Mouse (Mus musculus): Measurements from ENCODE around the gene Fpr2. TPM values are rescaled to one million over a fixed set of nuclear protein-coding genes. Genes with fewer than 3 reads are reported as not detected.
"Not testable (repeated sequence)": the region's sequence is repeated elsewhere in the genome, so short reads cannot be mapped to it uniquely, and the experiment has no call there.

The Fpr2 gene
- polyA plus RNA-seq, 1 experiment, result not detected

DNA sequence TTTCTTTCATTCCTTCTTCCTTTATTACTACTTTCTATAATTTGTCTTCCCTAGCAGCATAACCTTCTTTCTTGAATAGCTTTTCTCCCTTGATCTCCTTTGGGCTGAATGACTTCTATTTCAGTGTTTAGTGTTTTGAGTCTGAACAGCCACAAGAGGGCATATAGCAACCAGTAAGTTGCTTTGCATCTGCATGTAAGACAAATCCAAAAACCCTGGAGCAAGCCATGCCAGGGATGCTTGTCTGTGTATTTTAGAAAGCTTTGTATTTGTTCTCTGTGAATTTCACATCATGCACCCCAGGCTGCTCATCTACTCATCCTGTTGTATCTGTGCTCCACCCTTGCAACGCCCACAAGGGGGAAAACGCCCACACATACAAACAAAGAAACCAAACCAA, 11.6 kb downstream of the Fpr2 start:
- H3K9me3 ChIP-seq (replicated peaks; ENCODE audit: control insufficient read depth, insufficient read depth, low read length, poor library complexity, severe bottlenecking), result no peaks in the 10 kb centered on the region
- no peaks in the 10 kb centered on the region for H3K4me1 ChIP-seq (ENCODE audit: control insufficient read depth, insufficient read depth, low read length)
- H3K36me3 ChIP-seq (ENCODE audit: control insufficient read depth, insufficient read depth, low read length, poor library complexity, severe bottlenecking), result no peaks in the 10 kb centered on the region
- H3K9ac ChIP-seq (ENCODE audit: low read depth, poor library complexity, severe bottlenecking), result no peak overlapping the region
- TF ChIP-seq POLR2A (IDR thresholded peaks at IDR 0.05; ENCODE audit: insufficient read depth, low read length) (no peak), CTCF (IDR thresholded peaks at IDR 0.05; ENCODE audit: low read depth, low read length) (peak; percentile 12)
- H3K27ac ChIP-seq (ENCODE audit: insufficient read depth, low read length), result no peak overlapping the region
- H3K4me3 ChIP-seq (ENCODE audit: low read depth, low read length), result no peak overlapping the region
- no peaks in the 10 kb centered on the region; the same call in 1 of the 2 replicates for H3K27me3 ChIP-seq (ENCODE audit: control insufficient read depth, insufficient read depth, low read length, poor library complexity, severe bottlenecking)

DNA sequence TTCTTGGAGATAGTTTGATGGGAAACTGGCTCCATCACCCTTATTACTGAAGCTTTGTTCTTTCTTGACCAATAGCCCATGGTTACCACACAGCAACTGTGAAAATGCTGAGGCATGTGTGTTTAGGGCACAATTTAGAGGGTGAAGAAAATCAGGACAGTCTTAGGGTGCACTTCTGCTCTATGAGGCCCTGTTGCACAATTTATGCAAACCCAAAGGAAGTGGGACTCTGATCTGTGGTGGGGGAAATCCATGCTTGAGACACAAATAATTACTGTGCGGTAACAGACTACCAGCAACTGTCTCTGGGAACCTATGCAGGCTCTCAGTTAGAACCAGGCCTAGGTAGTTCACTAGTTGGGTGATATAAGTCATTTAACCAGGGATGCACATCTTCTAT, 13.1 kb downstream of the Fpr2 start:
- H3K27me3 ChIP-seq (ENCODE audit: control insufficient read depth, insufficient read depth, low read length, poor library complexity, severe bottlenecking), result no peaks in the 10 kb centered on the region; the same call in 1 of the 2 replicates
- no peaks in the 10 kb centered on the region for H3K9me3 ChIP-seq (replicated peaks; ENCODE audit: control insufficient read depth, insufficient read depth, low read length, poor library complexity, severe bottlenecking)
- no peak overlapping the region for H3K27ac ChIP-seq (ENCODE audit: insufficient read depth, low read length)
- H3K4me1 ChIP-seq (ENCODE audit: control insufficient read depth, insufficient read depth, low read length), result no peaks in the 10 kb centered on the region
- H3K36me3 ChIP-seq (ENCODE audit: control insufficient read depth, insufficient read depth, low read length, poor library complexity, severe bottlenecking), result no peaks in the 10 kb centered on the region
- no peak for TF ChIP-seq POLR2A (IDR thresholded peaks at IDR 0.05; ENCODE audit: insufficient read depth, low read length)
- TF ChIP-seq CTCF (IDR thresholded peaks at IDR 0.05; ENCODE audit: low read depth, low read length), result no peak
- TF ChIP-seq EP300 (IDR thresholded peaks at IDR 0.05; ENCODE audit: insufficient read depth, low read depth, low read length), result no peak
- H3K9ac ChIP-seq (ENCODE audit: low read depth, poor library complexity, severe bottlenecking), result no peak overlapping the region
- no peak overlapping the region for H3K4me3 ChIP-seq (ENCODE audit: low read depth, low read length)

DNA sequence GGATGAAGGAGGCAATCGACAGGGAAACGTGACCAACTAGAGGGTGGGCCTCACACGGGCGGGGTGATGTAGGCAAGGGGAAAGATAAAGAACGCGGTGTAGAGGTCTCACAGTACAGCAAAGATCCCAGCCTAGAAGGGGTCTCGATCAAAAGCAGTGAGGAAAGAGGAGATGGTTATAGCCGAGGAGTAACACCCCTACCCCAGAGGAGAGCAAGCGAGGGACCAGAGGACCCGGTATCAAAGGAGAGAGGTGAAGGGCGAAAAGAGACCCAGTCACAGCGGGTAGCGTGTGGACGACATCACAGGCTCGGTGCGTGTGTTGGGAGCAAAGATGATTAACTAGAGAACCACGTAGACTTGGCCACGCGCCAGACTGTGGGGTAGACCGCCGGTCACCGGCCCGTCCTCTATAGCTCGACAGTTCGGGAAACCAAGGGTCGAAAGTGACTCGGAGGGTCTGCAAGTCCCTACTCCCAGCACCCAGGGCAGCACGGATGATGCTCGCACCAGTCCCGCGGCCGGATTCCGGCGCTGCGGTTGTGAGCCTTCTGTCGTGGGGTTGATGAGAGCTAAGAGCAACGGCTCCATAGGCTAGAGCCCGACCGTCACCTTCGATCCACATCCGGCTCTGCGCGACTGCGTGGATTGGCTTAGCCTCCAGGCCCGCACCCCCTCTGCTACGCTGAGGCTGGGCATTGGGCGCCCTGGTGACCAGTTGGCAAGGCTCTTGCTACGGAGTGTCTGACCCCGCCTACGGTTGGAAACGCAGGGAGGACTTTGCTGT, 22.2 kb downstream of the Fpr2 start:
- no peaks in the 10 kb centered on the region for H3K27me3 ChIP-seq (ENCODE audit: control insufficient read depth, insufficient read depth, low read length, poor library complexity, severe bottlenecking)
- no peak overlapping the region for H3K27ac ChIP-seq (ENCODE audit: insufficient read depth, low read length)
- H3K4me1 ChIP-seq (ENCODE audit: control insufficient read depth, insufficient read depth, low read length), result no peaks in the 10 kb centered on the region
- no peak for TF ChIP-seq EP300 (IDR thresholded peaks at IDR 0.05; ENCODE audit: insufficient read depth, low read depth, low read length)
- TF ChIP-seq POLR2A (IDR thresholded peaks at IDR 0.05; ENCODE audit: insufficient read depth, low read length), result no peak
- TF ChIP-seq CTCF (IDR thresholded peaks at IDR 0.05; ENCODE audit: low read depth, low read length), result no peak
- H3K9ac ChIP-seq (ENCODE audit: low read depth, poor library complexity, severe bottlenecking), result peak overlapping the region; percentile 34
- peak overlapping the region; percentile 68 for H3K4me3 ChIP-seq (ENCODE audit: low read depth, low read length)
- no peaks in the 10 kb centered on the region for H3K9me3 ChIP-seq (replicated peaks; ENCODE audit: control insufficient read depth, insufficient read depth, low read length, poor library complexity, severe bottlenecking)
- no peaks in the 10 kb centered on the region for H3K36me3 ChIP-seq (ENCODE audit: control insufficient read depth, insufficient read depth, low read length, poor library complexity, severe bottlenecking)

DNA sequence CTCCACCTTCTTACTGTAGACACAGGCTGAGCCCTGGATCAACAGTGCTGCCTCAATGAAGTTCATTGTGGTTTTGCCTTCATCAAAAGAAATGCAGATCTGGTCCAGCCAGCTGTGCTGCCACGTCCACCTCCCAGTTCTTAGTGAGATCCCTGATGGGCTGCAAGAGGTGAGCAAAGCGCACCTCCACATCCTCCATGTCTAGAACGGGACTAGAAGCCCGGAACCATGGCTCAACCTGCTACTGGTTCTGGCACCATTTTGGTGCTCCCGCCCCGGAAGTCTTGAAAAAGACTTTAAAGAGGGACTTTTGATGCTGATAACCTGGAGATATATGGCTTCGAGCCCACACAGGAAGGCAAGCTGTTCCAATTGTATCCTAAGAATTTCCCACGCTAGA, 25.0 kb downstream of the Fpr2 start:
- H3K36me3 ChIP-seq (ENCODE audit: control insufficient read depth, insufficient read depth, low read length, poor library complexity, severe bottlenecking); H3K27ac ChIP-seq (ENCODE audit: insufficient read depth, low read length); H3K27me3 ChIP-seq (ENCODE audit: control insufficient read depth, insufficient read depth, low read length, poor library complexity, severe bottlenecking); H3K9ac ChIP-seq (ENCODE audit: low read depth, poor library complexity, severe bottlenecking); H3K9me3 ChIP-seq (replicated peaks; ENCODE audit: control insufficient read depth, insufficient read depth, low read length, poor library complexity, severe bottlenecking); H3K4me3 ChIP-seq (ENCODE audit: low read depth, low read length); H3K4me1 ChIP-seq (ENCODE audit: control insufficient read depth, insufficient read depth, low read length): not testable (repeated sequence)

DNA sequence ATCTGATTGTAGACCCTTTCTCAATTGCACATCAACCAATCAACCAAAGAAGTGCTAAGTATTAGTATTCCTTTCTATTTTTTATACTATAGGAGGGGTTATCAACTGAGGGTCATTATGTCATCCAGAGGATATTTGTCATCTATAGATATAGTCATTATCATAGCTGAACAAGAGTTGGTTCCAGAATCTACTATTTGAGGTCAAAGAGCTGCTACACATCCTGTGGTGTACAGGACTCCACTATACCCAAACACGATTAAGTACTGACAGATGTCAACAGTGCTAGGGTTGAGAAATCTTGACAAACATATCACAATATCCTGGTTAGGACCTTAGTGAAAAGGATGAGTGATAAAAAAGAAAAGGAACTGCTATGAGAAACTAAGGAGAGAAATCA, 29.8 kb downstream of the Fpr2 start:
- TF ChIP-seq EP300 (IDR thresholded peaks at IDR 0.05; ENCODE audit: insufficient read depth, low read depth, low read length) (no peak), CTCF (IDR thresholded peaks at IDR 0.05; ENCODE audit: low read depth, low read length) (no peak), POLR2A (IDR thresholded peaks at IDR 0.05; ENCODE audit: insufficient read depth, low read length) (no peak)
- no peaks in the 10 kb centered on the region for H3K9me3 ChIP-seq (replicated peaks; ENCODE audit: control insufficient read depth, insufficient read depth, low read length, poor library complexity, severe bottlenecking)
- H3K27me3 ChIP-seq (ENCODE audit: control insufficient read depth, insufficient read depth, low read length, poor library complexity, severe bottlenecking), result no peaks in the 10 kb centered on the region
- H3K36me3 ChIP-seq (ENCODE audit: control insufficient read depth, insufficient read depth, low read length, poor library complexity, severe bottlenecking), result no peaks in the 10 kb centered on the region
- H3K4me1 ChIP-seq (ENCODE audit: control insufficient read depth, insufficient read depth, low read length), result no peaks in the 10 kb centered on the region
- no peak overlapping the region for H3K9ac ChIP-seq (ENCODE audit: low read depth, poor library complexity, severe bottlenecking)
- no peak overlapping the region for H3K4me3 ChIP-seq (ENCODE audit: low read depth, low read length)
- H3K27ac ChIP-seq (ENCODE audit: insufficient read depth, low read length), result no peak overlapping the region

DNA sequence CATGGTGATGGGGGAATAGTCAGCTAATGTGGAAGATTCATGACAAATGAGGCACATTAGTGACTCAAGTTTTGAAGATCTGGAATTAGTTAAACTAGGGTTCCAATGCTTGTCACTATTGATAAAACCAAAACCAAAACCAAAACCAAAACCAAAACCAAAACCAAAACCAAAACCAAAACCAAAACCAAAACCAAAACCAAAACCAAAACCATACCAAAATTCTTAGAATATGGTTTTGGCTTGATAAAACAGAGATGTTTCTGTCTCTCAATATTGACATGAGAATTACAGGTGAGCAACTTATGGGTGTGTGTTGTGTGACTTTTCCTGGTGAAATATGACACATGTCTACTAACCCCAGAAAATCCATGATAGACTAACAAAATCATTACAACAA, 30.2 kb downstream of the Fpr2 start:
- Histone ChIP-seq H3K9me3 (replicated peaks; ENCODE audit: control insufficient read depth, insufficient read depth, low read length, poor library complexity, severe bottlenecking) (no peaks in the 10 kb centered on the region), H3K4me1 (ENCODE audit: control insufficient read depth, insufficient read depth, low read length) (no peaks in the 10 kb centered on the region)
- TF ChIP-seq POLR2A (IDR thresholded peaks at IDR 0.05; ENCODE audit: insufficient read depth, low read length), result no peak
- no peak for TF ChIP-seq CTCF (IDR thresholded peaks at IDR 0.05; ENCODE audit: low read depth, low read length)
- TF ChIP-seq EP300 (IDR thresholded peaks at IDR 0.05; ENCODE audit: insufficient read depth, low read depth, low read length), result no peak

More for the DNA sequence above, 30.2 kb downstream of the Fpr2 start:
- Histone ChIP-seq H3K27me3 (ENCODE audit: control insufficient read depth, insufficient read depth, low read length, poor library complexity, severe bottlenecking) (no peaks in the 10 kb centered on the region), H3K27ac (ENCODE audit: insufficient read depth, low read length) (no peak overlapping the region), H3K36me3 (ENCODE audit: control insufficient read depth, insufficient read depth, low read length, poor library complexity, severe bottlenecking) (no peaks in the 10 kb centered on the region), H3K4me3 (ENCODE audit: low read depth, low read length) (no peak overlapping the region), H3K9ac (ENCODE audit: low read depth, poor library complexity, severe bottlenecking) (no peak overlapping the region)

Other genes starting within 250 kb of the Fpr2 start
- gene Vmn2r90, start 184.1 kb upstream of the Fpr2 start, polyA plus RNA-seq (2011; ENCODE audit: insufficient read depth, insufficient read length, low read depth, missing spikeins), result not detected in 2 replicates
- gene Spaca6, start 60.7 kb upstream of the Fpr2 start, polyA plus RNA-seq (2011; ENCODE audit: insufficient read depth, insufficient read length, low read depth, missing spikeins), result 81.0 and 82.4 TPM in 2 replicates
- gene Has1, start 32.6 kb upstream of the Fpr2 start, polyA plus RNA-seq (2011; ENCODE audit: insufficient read depth, insufficient read length, low read depth, missing spikeins), result not detected in 2 replicates
- not detected in 2 replicates for gene Fpr1, start 3.9 kb upstream of the Fpr2 start, polyA plus RNA-seq (2011; ENCODE audit: insufficient read depth, insufficient read length, low read depth, missing spikeins)
- not detected in 2 replicates for gene Fpr3, start within 50 bp of the Fpr2 start, polyA plus RNA-seq (2011; ENCODE audit: insufficient read depth, insufficient read length, low read depth, missing spikeins)
- gene Fpr-rs4, start 133.9 kb downstream of the Fpr2 start, polyA plus RNA-seq (2011; ENCODE audit: insufficient read depth, insufficient read length, low read depth, missing spikeins), result not detected in 2 replicates
- gene Vmn2r124, start 161.6 kb downstream of the Fpr2 start, polyA plus RNA-seq (2011; ENCODE audit: insufficient read depth, insufficient read length, low read depth, missing spikeins), result 0.13 and 0.20 TPM in 2 replicates
- not detected in 2 replicates for gene Vmn2r91, start 197.2 kb downstream of the Fpr2 start, polyA plus RNA-seq (2011; ENCODE audit: insufficient read depth, insufficient read length, low read depth, missing spikeins)